Mouse (Mus musculus) stomach, postnatal 0 days (tissue): ENCODE data around the gene Tmpo.

ENCODE experiments used
- CTCF ChIP-seq: IDR thresholded peaks from 2 replicates; pipeline ENCODE4 v1.5.1; 2016; ENCODE audit warnings: antibody characterized with exemption, low read depth, mild to moderate bottlenecking, moderate library complexity
- EP300 ChIP-seq: optimal IDR thresholded peaks from 2 replicates; pipeline ENCODE3; 2016; ENCODE audit warnings: antibody characterized with exemption

DNA sequence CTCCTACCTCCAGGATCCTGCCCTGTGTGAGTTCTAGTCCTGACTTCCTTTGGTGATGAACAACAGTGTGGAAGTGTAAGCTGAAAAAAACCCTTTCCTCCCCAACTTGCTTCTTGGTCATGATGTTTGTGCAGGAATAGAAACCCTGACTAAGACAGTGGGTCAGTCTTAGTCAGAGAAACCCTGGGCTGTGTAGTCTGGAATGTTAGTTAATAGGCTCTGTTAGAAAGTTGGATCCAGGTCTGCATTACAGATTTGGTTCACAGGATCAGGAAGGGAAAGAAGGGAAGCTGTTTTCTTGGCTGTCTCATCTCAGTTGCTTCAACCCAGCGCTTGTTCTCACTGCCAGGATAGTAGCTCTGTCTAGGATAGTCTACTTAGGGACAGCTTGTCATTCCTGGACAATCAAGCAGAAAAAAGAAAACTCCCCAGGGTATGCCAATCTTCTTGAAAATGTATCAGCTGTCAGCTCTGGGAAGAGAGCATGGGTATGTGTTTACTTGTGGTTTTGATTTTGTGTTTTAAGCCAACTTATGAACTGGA, 18.2 kb upstream of the Tmpo start:
- TF ChIP-seq CTCF (no peak), EP300 (no peak)
